Comparison of ENCODE assay signal across 22 mouse cellular contexts in the genomic region with DNA sequence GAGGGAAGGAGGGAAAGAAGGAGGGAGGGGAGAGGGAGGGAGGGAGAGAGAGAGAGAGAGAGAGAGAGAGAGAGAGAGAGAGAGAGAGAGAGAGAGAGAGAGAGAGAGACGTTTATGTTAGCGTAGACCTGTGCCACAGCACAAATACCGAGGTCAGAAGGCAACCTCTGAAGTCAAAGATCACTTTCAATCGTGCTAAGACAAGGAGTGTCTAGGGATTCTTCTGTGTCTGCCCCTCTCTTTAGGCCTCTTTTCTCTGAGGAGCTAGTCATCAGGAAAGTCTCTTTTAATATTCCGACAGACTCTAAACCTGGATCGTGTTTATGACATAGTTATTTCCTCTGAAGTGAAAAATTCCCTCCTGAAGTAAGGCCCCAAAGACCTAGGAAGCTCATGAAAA.
A peak's percentile ranks its signal among the peaks of the same experiment; 100 is the strongest.
DNase-seq lines count a peak whose midpoint lies in the region; ATAC-seq and TF ChIP-seq lines count a peak whose summit lies in the region.
"Had no signal": no experiment of that assay in that cellular context is flagged by ENCODE, and none has a peak within 500 bp of the region (broad histone marks: within the 10 kb centered on the region; RNA-seq: fewer than 3 reads in every experiment).

No protein-coding gene starts in this region.

- H3K4me2 ChIP-seq in intestine, embryonic 15.5 days (replicated peaks), result no peak overlapping the region
- H3K4me2 ChIP-seq in intestine, embryonic 16.5 days (ENCODE audit: low read depth, low read length), result no peak overlapping the region
- no peak overlapping the region for H3K4me2 ChIP-seq in intestine, postnatal 0 days (replicated peaks; ENCODE audit: low read depth)
- no peak overlapping the region for H3K4me2 ChIP-seq in hindbrain, postnatal 0 days (ENCODE audit: low read depth, low read length)

- no peak overlapping the region for H3K9ac ChIP-seq in intestine, embryonic 15.5 days
- H3K9ac ChIP-seq in intestine, embryonic 16.5 days (ENCODE audit: low read depth, low read length), result no peak overlapping the region
- H3K9ac ChIP-seq in intestine, postnatal 0 days (ENCODE audit: low read depth, low read length), result no peak overlapping the region
- H3K9ac ChIP-seq in hindbrain, postnatal 0 days (replicated peaks; ENCODE audit: low read length), result no peak overlapping the region

- no peaks in the 10 kb centered on the region for H3K4me1 ChIP-seq in intestine, embryonic 15.5 days (replicated peaks)
- no peaks in the 10 kb centered on the region for H3K4me1 ChIP-seq in intestine, embryonic 16.5 days (ENCODE audit: control insufficient read depth, insufficient read depth, low read length)
- H3K4me1 ChIP-seq in intestine, postnatal 0 days (replicated peaks; ENCODE audit: control insufficient read depth, insufficient read depth, low read length), result no peaks in the 10 kb centered on the region
- H3K4me1 ChIP-seq in hindbrain, postnatal 0 days (ENCODE audit: insufficient read depth, low read length), result no peaks in the 10 kb centered on the region

- H3K4me3 ChIP-seq in intestine, embryonic 15.5 days (replicated peaks), result no peak overlapping the region
- H3K4me3 ChIP-seq in intestine, embryonic 16.5 days (ENCODE audit: low read length), result no peak overlapping the region
- H3K4me3 ChIP-seq in intestine, postnatal 0 days (ENCODE audit: low read depth, low read length), result no peak overlapping the region
- H3K4me3 ChIP-seq in hindbrain, postnatal 0 days (ENCODE audit: low read length), result no peak overlapping the region

- H3K9me3 ChIP-seq in intestine, embryonic 15.5 days, result no peaks in the 10 kb centered on the region
- no peaks in the 10 kb centered on the region for H3K9me3 ChIP-seq in intestine, embryonic 16.5 days (ENCODE audit: control insufficient read depth, low read length)
- no peaks in the 10 kb centered on the region for H3K9me3 ChIP-seq in intestine, postnatal 0 days (ENCODE audit: control insufficient read depth)
- H3K9me3 ChIP-seq in hindbrain, postnatal 0 days (ENCODE audit: low read length), result no peaks in the 10 kb centered on the region

- DNase-seq in embryo, embryonic 10 days (ENCODE audit: low spot score), result peak; percentile 18
- DNase-seq in embryo, embryonic 11 days, result no peak
- no peak for DNase-seq in gastrocnemius, postnatal 36 days
- no peak for DNase-seq in hindbrain, postnatal 0 days (ENCODE audit: low spot score)
- no peak for DNase-seq in kidney, postnatal 36 days
- DNase-seq: adrenal gland, adult 2 months; adrenal gland, adult 8-10 months; adrenal gland, postnatal 10 days; adrenal gland, postnatal 14 days; adrenal gland, postnatal 25 days; adrenal gland, postnatal 36 days; B cell, adult 2 months; cerebellum, adult 11 months; cerebellum, adult 11-12 months had no signal

- no peak for TF ChIP-seq CTCF in intestine, postnatal 0 days (IDR thresholded peaks at IDR 0.05; ENCODE audit: low read depth)
- no peak for TF ChIP-seq CTCF in hindbrain, postnatal 0 days (IDR thresholded peaks at IDR 0.05; ENCODE audit: low read depth)

- ATAC-seq in intestine, embryonic 15.5 days, result peak; percentile 51; the same call in 1 of the 2 replicates
- peak; percentile 76 for ATAC-seq in intestine, embryonic 16.5 days
- ATAC-seq in intestine, postnatal 0 days, result peak; percentile 68
- no peak for ATAC-seq in hindbrain, postnatal 0 days
- ATAC-seq: activated CD4-positive, CD25-positive, alpha-beta regulatory T cell, adult 4 months; CD4-positive, CD25-positive, alpha-beta regulatory T cell, adult 4 months; Patski had no signal

- intact Hi-C loops in gastrocnemius, postnatal 36 days (cut with DNase I), result no loop called here

- 36% methylated on average over 6 of the region's 6 CpGs for WGBS in intestine, embryonic 15.5 days
- 49% methylated on average over 6 of the region's 6 CpGs for WGBS in intestine, embryonic 16.5 days
- WGBS in intestine, postnatal 0 days, result 37% methylated on average over 6 of the region's 6 CpGs
- WGBS in hindbrain, postnatal 0 days, result 66% methylated on average over 6 of the region's 6 CpGs

- H3K27me3 ChIP-seq in intestine, embryonic 15.5 days (replicated peaks), result no peaks in the 10 kb centered on the region
- H3K27me3 ChIP-seq in intestine, embryonic 16.5 days (replicated peaks; ENCODE audit: control insufficient read depth, insufficient read depth, low read length), result no peaks in the 10 kb centered on the region
- no peaks in the 10 kb centered on the region for H3K27me3 ChIP-seq in intestine, postnatal 0 days (replicated peaks; ENCODE audit: control insufficient read depth, insufficient read depth, low read length)
- H3K27me3 ChIP-seq in hindbrain, postnatal 0 days (ENCODE audit: insufficient read depth, low read length), result no peaks in the 10 kb centered on the region
- H3K27me3 ChIP-seq: CH12.LX had no signal

- no peak overlapping the region for H3K27ac ChIP-seq in intestine, embryonic 15.5 days
- no peak overlapping the region for H3K27ac ChIP-seq in intestine, embryonic 16.5 days (ENCODE audit: low read length)
- H3K27ac ChIP-seq in intestine, postnatal 0 days (ENCODE audit: low read depth, low read length), result no peak overlapping the region
- H3K27ac ChIP-seq in hindbrain, postnatal 0 days, result no peak overlapping the region

- no peaks in the 10 kb centered on the region for H3K36me3 ChIP-seq in intestine, embryonic 15.5 days
- H3K36me3 ChIP-seq in intestine, embryonic 16.5 days (ENCODE audit: control insufficient read depth, insufficient read depth, low read length), result no peaks in the 10 kb centered on the region
- H3K36me3 ChIP-seq in intestine, postnatal 0 days (ENCODE audit: control insufficient read depth, insufficient read depth), result no peaks in the 10 kb centered on the region
- H3K36me3 ChIP-seq in hindbrain, postnatal 0 days (ENCODE audit: insufficient read depth, low read length), result no peaks in the 10 kb centered on the region
- H3K36me3 ChIP-seq: G1E had no signal
